1 mouse cellular context compared by ENCODE assay signal in the genomic region with DNA sequence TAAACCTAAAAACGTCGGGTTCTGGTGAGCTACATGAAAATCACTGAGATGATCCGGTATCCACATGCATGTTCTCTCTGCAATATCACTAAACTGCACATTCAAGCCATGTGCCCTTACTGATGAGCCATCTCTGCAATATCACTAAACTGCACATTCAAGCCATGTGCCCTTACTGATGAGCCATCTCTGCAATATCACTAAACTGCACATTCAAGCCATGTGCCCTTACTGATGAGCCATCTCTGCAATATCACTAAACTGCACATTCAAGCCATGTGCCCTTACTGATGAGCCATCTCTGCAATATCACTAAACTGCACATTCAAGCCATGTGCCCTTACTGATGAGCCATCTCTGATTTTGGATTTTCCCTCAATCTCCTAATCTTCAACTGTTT. TPM values are rescaled to one million over a fixed set of nuclear protein-coding genes. Genes with fewer than 3 reads are reported as not detected.
"Had no signal": no experiment of that assay in that cellular context is flagged by ENCODE, and none has a peak within 500 bp of the region (broad histone marks: within the 10 kb centered on the region; RNA-seq: fewer than 3 reads in every experiment).

No protein-coding gene starts in this region.

RNA-seq across cellular contexts. Expression of gene 1810010H24Rik, which starts 34.2 kb away (rescaled TPM):
- total RNA-seq: monocyte, adult 5-6 weeks had no signal
